Mouse (Mus musculus): ENCODE data around the gene Gm21858. TPM values are rescaled to one million over a fixed set of nuclear protein-coding genes. Genes with fewer than 3 reads are reported as not detected.
"Not testable (repeated sequence)": the region's sequence is repeated elsewhere in the genome, so short reads cannot be mapped to it uniquely, and the experiment has no call there.

The Gm21858 gene
- polyA plus RNA-seq (2016; fragmentation: Nextera tagmentation; extraction: Ambion mirVana), result not detected in 2 replicates

- WGBS, result no CpG with 5 or more reads among the region's 6 CpGs
- H3K4me2 ChIP-seq (replicated peaks); H3K27ac ChIP-seq (replicated peaks); H3K4me1 ChIP-seq; ATAC-seq (ENCODE audit: low FRiP score, low read depth); H3K27me3 ChIP-seq; H3K9ac ChIP-seq (replicated peaks); H3K9me3 ChIP-seq; H3K4me3 ChIP-seq; H3K36me3 ChIP-seq: not testable (repeated sequence)
Measured at GRCm38 (mm10) chrY:55731456-55731855, at the start of gene Gm21858. Gene Gm21858 (plus strand): TSS chrY:55731756.

All from midbrain, embryonic 12.5 days (tissue).